Mouse (Mus musculus) kidney, adult 2 months (tissue): ENCODE measurements around the gene Wdhd1. TPM values are rescaled to one million over a fixed set of nuclear protein-coding genes. Genes with fewer than 3 reads are reported as not detected.

Experiments
- DNase-seq: peaks from one replicate; pipeline ENCODE4 v3.0.0; 2021
- H3K27ac ChIP-seq: fragments of 200-500 bp; 2 replicates; pipeline ENCODE4 v1.5.1; 2012; ENCODE audit warnings: low read depth, low read length, control low read depth, inconsistent platforms; ENCODE audit not compliant: insufficient read depth
- H3K27me3 ChIP-seq: fragments of 200-500 bp; replicated peaks from 2 replicates; pipeline ENCODE4 v1.6.1; 2012; ENCODE audit warnings: mild to moderate bottlenecking, moderate library complexity, low read length, inconsistent platforms; ENCODE audit not compliant: control insufficient read depth, insufficient read depth
- H3K36me3 ChIP-seq: fragments of 200-500 bp; 2 replicates; pipeline ENCODE4 v1.6.1; 2012; ENCODE audit warnings: mild to moderate bottlenecking, moderate library complexity, low read length, inconsistent platforms; ENCODE audit not compliant: control insufficient read depth, insufficient read depth
- H3K4me1 ChIP-seq: fragments of 200-500 bp; 2 replicates; pipeline ENCODE4 v1.6.1; 2011; ENCODE audit warnings: low read length; ENCODE audit not compliant: control insufficient read depth, insufficient read depth
- H3K4me3 ChIP-seq: fragments of 200-500 bp; 2 replicates; pipeline ENCODE4 v1.5.1; 2011; ENCODE audit warnings: mild to moderate bottlenecking, low read depth, low read length, control low read depth; ENCODE audit not compliant: insufficient read depth
- CTCF ChIP-seq: fragments of 200-500 bp; conservative IDR thresholded peaks from 2 replicates; pipeline ENCODE4 v1.5.1; 2011; ENCODE audit warnings: low read depth, mild to moderate bottlenecking, control low read depth, low read length, moderate library complexity, mixed read lengths; ENCODE audit not compliant: insufficient read depth, insufficient read length
- POLR2A ChIP-seq: fragments of 200-500 bp; IDR thresholded peaks from one replicate; pipeline ENCODE4 v1.6.1; 2011; ENCODE audit warnings: low read depth, low read length, control low read depth
- WGBS: fragments of 180-500 bp; shearing (Covaris S2); methylation state at CpG from one replicate; pipeline ENCODE4 v1.1.7; 2018; 5-methylcytosine and 5-hydroxymethylcytosine counted together
- polyA plus RNA-seq: library from polyadenylated mRNA; depleted of rRNA; stranded (reverse); fragments of >200 nt; gene quantifications from 2 replicates; pipeline ENCODE4 v1.2.3, GENCODE M21; 2012

Wdhd1 gene
- polyA plus RNA-seq, 1 experiment = 0.48 TPM

- H3K36me3 ChIP-seq = no peaks in the 10 kb centered on the region
- H3K4me1 ChIP-seq = no peaks in the 10 kb centered on the region
- DNase-seq = no peak
- WGBS = 83% methylated on average over 2 of the region's 2 CpGs
- TF ChIP-seq CTCF (no peak), POLR2A (no peak)
- no peaks in the 10 kb centered on the region; the same call in 1 of the 2 replicates for H3K27me3 ChIP-seq
- H3K27ac ChIP-seq = no peak overlapping the region
- H3K4me3 ChIP-seq = no peak overlapping the region
Measured at GRCm38 (mm10) chr14:47233602-47234001, 43.1 kb downstream of the Wdhd1 start.

GRCm38 (mm10) chr14:47229796-47230376 lies 46.8 kb downstream of the Wdhd1 start:
- no peak overlapping the region for H3K27ac ChIP-seq
- H3K4me1 ChIP-seq = no peaks in the 10 kb centered on the region
- TF ChIP-seq POLR2A (no peak), CTCF (no peak)
- H3K36me3 ChIP-seq = no peaks in the 10 kb centered on the region
- no peak overlapping the region for H3K4me3 ChIP-seq
- DNase-seq = no peak
- H3K27me3 ChIP-seq = no peaks in the 10 kb centered on the region; the same call in 1 of the 2 replicates
- WGBS = 70% methylated on average over 11 of the region's 11 CpGs

DNA sequence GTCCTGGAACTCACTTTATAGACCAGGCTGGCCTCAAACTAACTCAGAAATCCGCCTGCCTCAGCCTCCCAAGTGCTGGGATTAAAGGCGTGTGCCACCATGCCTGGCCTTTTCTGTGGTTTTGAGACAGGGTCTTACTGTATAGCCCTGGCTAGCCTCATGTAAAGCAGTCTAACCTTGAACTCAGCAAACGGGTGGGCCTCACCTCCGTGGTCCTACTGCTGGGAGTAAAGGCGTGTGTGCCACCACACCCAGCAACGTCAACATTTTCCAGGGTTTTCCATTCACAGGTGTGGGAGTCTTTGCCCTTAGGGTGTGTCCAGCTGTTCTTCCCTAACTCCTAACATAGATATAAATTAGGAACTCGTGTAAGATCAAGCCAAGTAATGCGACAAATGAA lies 50.7 kb downstream of the Wdhd1 start:
- Histone ChIP-seq H3K27ac (no peak overlapping the region), H3K4me1 (no peaks in the 10 kb centered on the region), H3K27me3 (no peaks in the 10 kb centered on the region; the same call in 1 of the 2 replicates), H3K4me3 (no peak overlapping the region), H3K36me3 (no peaks in the 10 kb centered on the region)
- no peak for DNase-seq
- TF ChIP-seq POLR2A (no peak), CTCF (no peak)
- 89% methylated on average over 8 of the region's 8 CpGs for WGBS

GRCm38 (mm10) chr14:47224476-47225325 lies 52.0 kb downstream of the Wdhd1 start:
- Histone ChIP-seq H3K4me3 (no peak overlapping the region), H3K27me3 (no peaks in the 10 kb centered on the region; the same call in 1 of the 2 replicates), H3K36me3 (no peaks in the 10 kb centered on the region), H3K27ac (no peak overlapping the region), H3K4me1 (no peaks in the 10 kb centered on the region)
- TF ChIP-seq POLR2A (no peak), CTCF (no peak; the same call in 1 of the 2 replicates)
- no peak for DNase-seq
- 83% methylated on average over 10 of the region's 10 CpGs for WGBS

GRCm38 (mm10) chr14:47222631-47223450 lies 53.8 kb downstream of the Wdhd1 start:
- Histone ChIP-seq H3K4me3 (no peak overlapping the region), H3K4me1 (no peaks in the 10 kb centered on the region), H3K27ac (no peak overlapping the region), H3K27me3 (no peaks in the 10 kb centered on the region; the same call in 1 of the 2 replicates), H3K36me3 (no peaks in the 10 kb centered on the region)
- no peak for DNase-seq
- WGBS = 69% methylated on average over 11 of the region's 11 CpGs
- TF ChIP-seq CTCF = no peak
- no peak for TF ChIP-seq POLR2A

- Histone ChIP-seq H3K36me3 (no peaks in the 10 kb centered on the region), H3K4me1 (no peaks in the 10 kb centered on the region), H3K27ac (no peak overlapping the region), H3K27me3 (no peaks in the 10 kb centered on the region), H3K4me3 (no peak overlapping the region)
- TF ChIP-seq CTCF = no peak
- TF ChIP-seq POLR2A = no peak
- no peak for DNase-seq
- 83% methylated on average over 11 of the region's 11 CpGs for WGBS
Measured at GRCm38 (mm10) chr14:47221567-47221966, 55.1 kb downstream of the Wdhd1 start.
